Mouse (Mus musculus): ENCODE data around the gene Pglyrp3.
A peak's percentile ranks its signal among the peaks of the same experiment; 100 is the strongest.
"Not testable (repeated sequence)": the region's sequence is repeated elsewhere in the genome, so short reads cannot be mapped to it uniquely, and the experiment has no call there.

Pglyrp3 gene

GRCm38 (mm10) chr3:92014283-92014682 lies at the start of gene Pglyrp3:
Gene Pglyrp3 (plus strand): TSS chr3:92014583.
- no peak for DNase-seq (ENCODE audit: low read depth)

GRCm38 (mm10) chr3:92011001-92011400 lies 3.4 kb upstream of the Pglyrp3 start:
- DNase-seq (ENCODE audit: low read depth): no peak

- DNase-seq (ENCODE audit: low read depth): not testable (repeated sequence)
These were observed 10.2 kb downstream of the Pglyrp3 start for GRCm38 (mm10) chr3:92024541-92024940.

GRCm38 (mm10) chr3:92033203-92033602 lies 18.8 kb downstream of the Pglyrp3 start:
- no peak for DNase-seq (ENCODE audit: low read depth)

- DNase-seq (ENCODE audit: low read depth): no peak
These were observed 19.5 kb downstream of the Pglyrp3 start for GRCm38 (mm10) chr3:92033892-92034291.

- peak; percentile 1 for DNase-seq (ENCODE audit: low read depth)
These were observed 36.1 kb downstream of the Pglyrp3 start for GRCm38 (mm10) chr3:92050382-92051054.

- DNase-seq (ENCODE audit: low read depth): no peak
These were observed 66.3 kb downstream of the Pglyrp3 start for GRCm38 (mm10) chr3:92080462-92081284.
